Mouse (Mus musculus): Measurements from ENCODE around the gene CN725425. TPM values are rescaled to one million over a fixed set of nuclear protein-coding genes. Genes with fewer than 3 reads are reported as not detected.

Gene CN725425
- total RNA-seq, 2 experiments from 2014 or later, result not detected

DNA sequence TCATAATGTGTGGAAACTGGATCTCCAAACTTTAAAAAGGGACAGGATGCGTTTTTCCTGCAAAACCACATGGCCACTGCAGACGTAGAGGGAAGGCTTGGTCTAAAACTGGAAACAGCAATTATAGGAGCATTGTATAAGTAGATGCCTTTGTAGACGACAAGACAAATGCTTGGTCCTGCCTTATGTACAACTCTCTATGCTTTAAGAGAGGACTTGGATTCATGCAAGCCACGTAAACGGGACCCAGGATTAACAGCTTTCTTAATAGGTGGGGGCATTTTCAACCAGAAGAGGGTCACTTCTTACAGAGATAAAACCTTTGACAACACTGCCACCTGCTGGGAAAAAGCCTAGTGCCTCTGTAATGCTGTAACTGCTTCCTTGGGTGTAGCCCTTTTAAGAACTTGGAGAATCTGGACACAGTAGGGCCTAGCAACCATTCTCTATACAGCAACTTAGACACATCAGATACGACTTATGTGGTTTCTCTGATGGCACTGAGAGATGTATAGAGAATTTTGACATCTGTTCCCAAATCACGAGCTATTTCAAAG, 105.1 kb downstream of the CN725425 start:
- Histone ChIP-seq H3K4me3 (no peak overlapping the region), H3K27ac (no peak overlapping the region)
- peak; percentile 56 for DNase-seq
- peak; percentile 71 for TF ChIP-seq CTCF (IDR thresholded peaks at IDR 0.05)
- intact Hi-C loops (cut with DNase I), result loop anchor here (5.0 to 10.0 kb wide), 5 partner anchors 140 to 450 kb away; partner anchors contain the start of gene Slc2a13

Other genes starting within 250 kb of the CN725425 start
- gene Kif21a, start 149.5 kb upstream of the CN725425 start, total RNA-seq (2021), result 10 to 100 TPM; 18.3 to 23.5 TPM
- 10 to 100 TPM; 17.0 to 21.3 TPM for gene Abcd2, start 7.7 kb upstream of the CN725425 start, total RNA-seq (2021)